Mouse (Mus musculus) kidney, embryonic 15.5 days (tissue): ENCODE data around the gene Slc30a9. TPM values are rescaled to one million over a fixed set of nuclear protein-coding genes. Genes with fewer than 3 reads are reported as not detected.

Experiments
- ATAC-seq: fragments of 200-750 bp; cut with Nextera tagmentation; replicated peaks from 2 replicates; pipeline ENCODE4 v1.8.0; 2017; ENCODE audit warnings: moderate TSS enrichment; ENCODE audit not compliant: low FRiP score
- H3K27ac ChIP-seq: fragments of 300-500 bp; sonication (generic); 2 replicates; pipeline ENCODE4 v1.5.1; 2015; ENCODE audit warnings: mild to moderate bottlenecking, inconsistent platforms
- H3K27me3 ChIP-seq: fragments of 300-500 bp; sonication (generic); 2 replicates; pipeline ENCODE4 v1.6.1; 2015; ENCODE audit warnings: inconsistent platforms
- H3K36me3 ChIP-seq: fragments of 300-500 bp; sonication (generic); 2 replicates; pipeline ENCODE4 v1.6.1; 2015; ENCODE audit warnings: inconsistent platforms
- H3K4me1 ChIP-seq: fragments of 300-500 bp; sonication (generic); 2 replicates; pipeline ENCODE4 v1.6.1; 2015; ENCODE audit warnings: inconsistent platforms
- H3K4me2 ChIP-seq: fragments of 300-500 bp; sonication (generic); 2 replicates; pipeline ENCODE4 v1.6.1; 2015; ENCODE audit warnings: moderate library complexity, mild to moderate bottlenecking, inconsistent platforms
- H3K4me3 ChIP-seq: fragments of 300-500 bp; sonication (generic); replicated peaks from 2 replicates; pipeline ENCODE4 v1.5.1; 2015; ENCODE audit warnings: mild to moderate bottlenecking, inconsistent platforms
- H3K9ac ChIP-seq: fragments of 300-500 bp; sonication (generic); 2 replicates; pipeline ENCODE4 v1.6.1; 2015; ENCODE audit warnings: mild to moderate bottlenecking, inconsistent platforms
- H3K9me3 ChIP-seq: fragments of 300-500 bp; sonication (generic); replicated peaks from 2 replicates; pipeline ENCODE4 v1.6.1; 2016; ENCODE audit warnings: inconsistent platforms
- WGBS: fragments of 180-500 bp; shearing (Covaris S2); methylation state at CpG from one replicate; pipeline ENCODE4 v1.1.7; 2015; ENCODE audit warnings: mixed read lengths; 5-methylcytosine and 5-hydroxymethylcytosine counted together
- polyA plus RNA-seq: library from polyadenylated mRNA; unstranded; fragments of >200 nt; fragmentation: Nextera tagmentation; extraction: Ambion mirVana; gene quantifications from 2 replicates; pipeline ENCODE4 v1.2.1, GENCODE M21; 2015

Gene Slc30a9
- 105 and 109 TPM in 2 replicates for polyA plus RNA-seq

DNA sequence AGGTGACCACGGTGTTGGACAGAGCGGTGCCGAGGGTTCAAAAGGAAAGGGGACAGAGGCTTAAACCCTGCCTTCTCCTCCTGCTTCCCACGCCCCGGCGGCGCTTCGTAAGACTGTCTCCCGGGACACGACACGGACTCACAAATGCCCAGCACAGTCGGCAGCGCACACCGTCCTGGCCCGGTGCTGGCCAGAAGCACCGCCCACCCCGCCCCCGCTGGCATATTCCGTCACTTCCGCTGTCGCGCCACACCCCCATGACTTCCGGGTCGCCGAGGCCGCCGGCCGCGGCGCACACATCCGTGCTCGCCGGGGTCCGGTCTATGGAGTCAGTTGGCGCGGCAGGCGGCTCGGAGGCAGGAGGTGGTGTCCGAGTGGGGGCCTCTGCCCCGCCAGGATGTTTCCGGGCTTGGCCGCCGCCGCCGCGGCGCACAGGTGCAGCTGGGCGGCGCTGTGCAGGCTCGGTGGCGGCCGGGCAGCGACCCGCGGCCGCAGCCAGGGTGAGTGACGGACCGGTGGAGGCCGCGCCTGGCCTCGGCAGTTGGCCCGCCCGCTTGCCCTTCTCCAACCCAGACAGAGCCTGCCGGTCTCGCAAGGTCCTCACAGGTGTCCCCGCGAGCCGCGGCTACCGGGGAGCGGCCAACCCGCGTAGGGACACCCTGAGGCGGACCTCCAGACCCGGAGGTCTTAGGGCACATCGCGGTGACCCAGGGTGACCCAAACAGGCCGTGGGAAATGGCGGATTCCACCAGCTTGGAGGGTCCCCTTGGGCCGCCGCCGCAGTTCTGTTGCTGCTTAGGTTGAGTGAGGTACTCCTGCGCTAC is at the start of gene Slc30a9:
TSS of gene Slc30a9 (plus strand) at position 258 of the 824 bp plus-strand sequence.
- 1% methylated on average over 83 of the region's 83 CpGs for WGBS
- peak; percentile 98 for ATAC-seq

GRCm38 (mm10) chr5:67258473-67258872 is 48.3 kb upstream of the Slc30a9 start:
- no peak for ATAC-seq

More for the DNA sequence above, at the start of gene Slc30a9:
- Histone ChIP-seq H3K4me1 (peaks cover 8% of the 10 kb centered on the region), H3K36me3 (peaks cover 9% of the 10 kb centered on the region), H3K9me3 (no peaks in the 10 kb centered on the region), H3K4me3 (peak within 1 kb of the TSS; percentile 99), H3K27ac (peak within 1 kb of the TSS; percentile 91), H3K9ac (peak within 1 kb of the TSS; percentile 93), H3K4me2 (peak within 1 kb of the TSS; percentile 66), H3K27me3 (no peaks in the 10 kb centered on the region)

GRCm38 (mm10) chr5:67260159-67260530 is 46.6 kb upstream of the Slc30a9 start:
- Histone ChIP-seq H3K4me3 (peak overlapping the region; percentile 71), H3K27ac (no peak overlapping the region; the same call in 1 of the 2 replicates), H3K9ac (peak overlapping the region; percentile 35), H3K4me2 (peak overlapping the region; percentile 70), H3K36me3 (peaks cover 19% of the 10 kb centered on the region), H3K9me3 (no peaks in the 10 kb centered on the region), H3K4me1 (peaks cover 14% of the 10 kb centered on the region), H3K27me3 (no peaks in the 10 kb centered on the region)
- ATAC-seq: no peak
- 0% methylated on average over 9 of the region's 9 CpGs for WGBS

More at GRCm38 (mm10) chr5:67258473-67258872, 48.3 kb upstream of the Slc30a9 start:
- H3K9me3 ChIP-seq: no peaks in the 10 kb centered on the region
- H3K27me3 ChIP-seq: no peaks in the 10 kb centered on the region
- H3K9ac ChIP-seq: no peak overlapping the region
- peaks cover 3% of the 10 kb centered on the region; the same call in 1 of the 2 replicates for H3K36me3 ChIP-seq
- H3K4me2 ChIP-seq: no peak overlapping the region
- no peak overlapping the region for H3K4me3 ChIP-seq
- 77% methylated on average over 9 of the region's 9 CpGs for WGBS
- H3K27ac ChIP-seq: no peak overlapping the region
- H3K4me1 ChIP-seq: peaks cover 14% of the 10 kb centered on the region

DNA sequence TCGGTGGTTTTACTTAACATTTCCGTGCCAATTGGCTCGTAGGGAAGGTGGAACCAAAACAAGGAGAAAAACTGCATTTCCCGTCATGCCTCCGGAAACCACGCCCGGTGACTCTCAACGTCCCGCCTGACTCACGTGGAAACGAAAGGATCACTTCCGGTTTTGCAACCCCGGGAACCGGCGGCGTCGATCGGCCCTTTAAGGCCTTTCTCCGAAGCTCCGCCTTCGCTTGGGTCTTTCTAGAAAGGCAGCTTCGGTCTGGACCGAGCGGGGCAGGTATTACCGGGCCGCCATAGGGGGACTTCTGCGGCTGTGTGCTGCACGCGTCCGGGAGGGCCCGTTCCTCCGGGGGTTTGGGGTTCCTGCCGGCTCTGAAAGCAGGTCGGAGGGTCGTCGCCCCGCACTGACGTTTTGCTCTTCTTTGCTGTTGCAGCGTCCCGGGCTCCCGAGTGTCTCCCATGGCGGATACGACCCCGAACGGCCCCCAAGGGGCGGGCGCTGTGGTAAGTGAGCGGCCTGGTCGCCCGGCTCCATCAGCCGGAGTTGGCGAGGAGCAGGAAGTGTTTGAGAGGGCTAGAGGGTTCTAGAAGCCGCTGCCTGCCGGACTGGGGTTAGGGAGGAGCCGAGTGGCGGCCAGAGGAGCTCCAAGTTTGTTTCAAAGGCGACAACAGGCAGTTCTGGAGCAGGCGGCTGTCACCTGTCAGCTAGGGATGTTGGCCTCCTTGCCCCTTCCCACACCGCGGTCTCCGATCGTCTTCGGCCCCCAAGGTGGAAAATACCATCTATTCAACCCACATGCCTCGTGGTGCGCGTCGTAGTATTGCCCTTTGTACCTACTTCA is 46.0 kb upstream of the Slc30a9 start, which contains the start of gene Tmem33:
TSS of gene Tmem33 (plus strand) at position 35 of the 841 bp plus-strand sequence.
- Histone ChIP-seq H3K36me3 (peaks cover 25% of the 10 kb centered on the region), H3K4me1 (peaks cover 14% of the 10 kb centered on the region), H3K9me3 (no peaks in the 10 kb centered on the region), H3K27me3 (no peaks in the 10 kb centered on the region), H3K27ac (peak within 1 kb of the TSS; percentile 96), H3K4me2 (peak within 1 kb of the TSS; percentile 70), H3K4me3 (peak within 1 kb of the TSS; percentile 71), H3K9ac (peak within 1 kb of the TSS; percentile 80)
- peak; percentile 92 for ATAC-seq
- under 1% methylated on average over 67 of the region's 67 CpGs for WGBS

- no peak overlapping the region for H3K9ac ChIP-seq
- H3K9me3 ChIP-seq: no peaks in the 10 kb centered on the region
- H3K4me3 ChIP-seq: no peak overlapping the region
- no peak overlapping the region for H3K4me2 ChIP-seq
- peaks cover 45% of the 10 kb centered on the region for H3K36me3 ChIP-seq
- H3K27ac ChIP-seq: no peak overlapping the region
- peaks cover 14% of the 10 kb centered on the region for H3K4me1 ChIP-seq
- no peaks in the 10 kb centered on the region for H3K27me3 ChIP-seq
- 91% methylated on average over 7 of the region's 7 CpGs for WGBS
- no peak for ATAC-seq
Observed at GRCm38 (mm10) chr5:67262964-67263363, 43.8 kb upstream of the Slc30a9 start.

DNA sequence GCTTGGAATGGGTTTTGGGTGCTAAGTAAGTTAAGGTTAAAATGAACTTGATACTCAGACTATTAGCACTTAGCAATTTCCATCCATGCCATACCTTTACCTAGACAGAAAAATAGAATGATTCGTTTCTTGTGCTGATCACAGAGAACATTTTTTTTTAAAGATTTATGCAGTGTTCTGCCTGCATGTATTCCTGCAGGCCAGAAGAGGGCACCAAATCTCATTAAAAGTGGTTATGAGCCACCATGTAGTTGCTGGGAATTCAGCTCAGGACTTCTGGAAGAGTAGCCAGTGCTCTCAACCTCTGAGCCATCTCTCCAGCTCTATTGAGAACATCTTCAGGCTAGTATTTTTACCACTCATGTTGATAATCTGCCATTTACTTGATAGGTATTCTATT is 40.6 kb upstream of the Slc30a9 start:
- 93% methylated on average over 1 of the region's 1 CpGs for WGBS
- Histone ChIP-seq H3K4me2 (no peak overlapping the region), H3K27ac (no peak overlapping the region), H3K4me3 (no peak overlapping the region), H3K9me3 (no peaks in the 10 kb centered on the region), H3K36me3 (peaks cover 60% of the 10 kb centered on the region), H3K27me3 (no peaks in the 10 kb centered on the region), H3K9ac (no peak overlapping the region), H3K4me1 (peaks cover 7% of the 10 kb centered on the region)
- no peak for ATAC-seq

GRCm38 (mm10) chr5:67269309-67269708 is 37.4 kb upstream of the Slc30a9 start:
- H3K27me3 ChIP-seq: no peaks in the 10 kb centered on the region

GRCm38 (mm10) chr5:67279407-67279806 is 27.3 kb upstream of the Slc30a9 start:
- Histone ChIP-seq H3K4me1 (no peaks in the 10 kb centered on the region), H3K9ac (no peak overlapping the region), H3K27me3 (no peaks in the 10 kb centered on the region), H3K4me2 (no peak overlapping the region), H3K9me3 (no peaks in the 10 kb centered on the region), H3K36me3 (peaks cover 45% of the 10 kb centered on the region), H3K27ac (no peak overlapping the region), H3K4me3 (no peak overlapping the region)
- no peak for ATAC-seq
- WGBS: 93% methylated on average over 9 of the region's 9 CpGs

More at GRCm38 (mm10) chr5:67269309-67269708, 37.4 kb upstream of the Slc30a9 start:
- Histone ChIP-seq H3K4me3 (no peak overlapping the region), H3K36me3 (peaks cover 49% of the 10 kb centered on the region), H3K9me3 (no peaks in the 10 kb centered on the region), H3K4me1 (no peaks in the 10 kb centered on the region), H3K4me2 (no peak overlapping the region), H3K27ac (no peak overlapping the region), H3K9ac (no peak overlapping the region)
- 93% methylated on average over 8 of the region's 8 CpGs for WGBS
- no peak for ATAC-seq

DNA sequence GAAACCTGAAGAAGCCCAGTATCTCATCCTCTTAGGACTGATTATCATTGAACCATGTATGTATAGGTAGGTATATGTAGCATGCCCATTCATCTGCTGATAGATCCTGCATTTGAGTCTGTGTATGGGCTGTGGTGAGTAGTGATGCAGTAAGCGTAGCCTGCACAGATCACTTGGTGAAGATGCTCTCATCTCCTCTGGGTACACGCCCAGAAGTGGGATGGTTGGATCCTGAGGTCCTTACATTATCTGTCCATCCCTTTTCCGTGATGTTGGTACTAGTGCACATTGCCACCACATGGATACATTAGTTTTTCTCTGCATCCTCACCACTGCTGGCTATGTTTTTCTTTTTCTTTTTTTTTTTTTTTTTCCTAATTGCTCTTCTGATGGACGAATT is 26.9 kb upstream of the Slc30a9 start:
- H3K9me3 ChIP-seq: no peaks in the 10 kb centered on the region
- no peak for ATAC-seq
- WGBS: 94% methylated on average over 4 of the region's 4 CpGs

GRCm38 (mm10) chr5:67280400-67280799 is 26.4 kb upstream of the Slc30a9 start:
- no peaks in the 10 kb centered on the region for H3K9me3 ChIP-seq
- no peaks in the 10 kb centered on the region for H3K27me3 ChIP-seq
- H3K4me2 ChIP-seq: no peak overlapping the region
- no peak overlapping the region for H3K9ac ChIP-seq
- WGBS: 95% methylated on average over 4 of the region's 4 CpGs
- no peak overlapping the region for H3K4me3 ChIP-seq
- no peaks in the 10 kb centered on the region for H3K4me1 ChIP-seq
- H3K27ac ChIP-seq: no peak overlapping the region
- ATAC-seq: no peak; the same call in 1 of the 2 replicates
- H3K36me3 ChIP-seq: peaks cover 55% of the 10 kb centered on the region

More for the DNA sequence above, 26.9 kb upstream of the Slc30a9 start:
- Histone ChIP-seq H3K27ac (no peak overlapping the region), H3K9ac (no peak overlapping the region), H3K27me3 (no peaks in the 10 kb centered on the region), H3K4me2 (no peak overlapping the region), H3K36me3 (peaks cover 49% of the 10 kb centered on the region), H3K4me1 (no peaks in the 10 kb centered on the region), H3K4me3 (no peak overlapping the region)

- 52% methylated on average over 3 of the region's 3 CpGs for WGBS
- no peaks in the 10 kb centered on the region for H3K4me1 ChIP-seq
- no peak overlapping the region for H3K9ac ChIP-seq
- H3K9me3 ChIP-seq: no peaks in the 10 kb centered on the region
- H3K36me3 ChIP-seq: peaks cover 19% of the 10 kb centered on the region
- H3K4me3 ChIP-seq: no peak overlapping the region
- no peak overlapping the region for H3K4me2 ChIP-seq
- H3K27me3 ChIP-seq: no peaks in the 10 kb centered on the region
- ATAC-seq: 0 out of 2 replicates have a peak, but pooled peaks have one; percentile 52
- no peak overlapping the region for H3K27ac ChIP-seq
Observed at GRCm38 (mm10) chr5:67295029-67295428, 11.7 kb upstream of the Slc30a9 start.

GRCm38 (mm10) chr5:67295682-67296081 is 11.1 kb upstream of the Slc30a9 start:
- Histone ChIP-seq H3K36me3 (peaks cover 16% of the 10 kb centered on the region; the same call in 1 of the 2 replicates), H3K9me3 (no peaks in the 10 kb centered on the region), H3K9ac (no peak overlapping the region), H3K27ac (no peak overlapping the region), H3K27me3 (no peaks in the 10 kb centered on the region), H3K4me3 (no peak overlapping the region), H3K4me1 (no peaks in the 10 kb centered on the region), H3K4me2 (no peak overlapping the region)
- no peak for ATAC-seq
- WGBS: 81% methylated on average over 6 of the region's 6 CpGs
